Mouse (Mus musculus) left cerebral cortex, postnatal 14 days (tissue): ENCODE results near the gene Pum2. TPM values are rescaled to one million over a fixed set of nuclear protein-coding genes. Genes with fewer than 3 reads are reported as not detected.

ENCODE experiments used
- DNase-seq, 2 experiments: peaks; one replicate each; pipeline ENCODE4 v3.0.0; 2021 to 2022; ENCODE audit warnings: low spot score in 2 of 2, mixed read lengths in 1 of 2
- intact Hi-C: fragments of 180-260 bp; cut with DNase I; formaldehyde crosslinking; loops from one replicate; pipeline ENCODE4 v1.15.1; 2025
- total RNA-seq, 2 experiments: library from RNA; stranded (reverse); gene quantifications; 2 replicates each; pipeline ENCODE4 v1.2.3; 2021

Gene Pum2
- total RNA-seq, 2 experiments from 2014 or later = 155 to 160 TPM

DNA sequence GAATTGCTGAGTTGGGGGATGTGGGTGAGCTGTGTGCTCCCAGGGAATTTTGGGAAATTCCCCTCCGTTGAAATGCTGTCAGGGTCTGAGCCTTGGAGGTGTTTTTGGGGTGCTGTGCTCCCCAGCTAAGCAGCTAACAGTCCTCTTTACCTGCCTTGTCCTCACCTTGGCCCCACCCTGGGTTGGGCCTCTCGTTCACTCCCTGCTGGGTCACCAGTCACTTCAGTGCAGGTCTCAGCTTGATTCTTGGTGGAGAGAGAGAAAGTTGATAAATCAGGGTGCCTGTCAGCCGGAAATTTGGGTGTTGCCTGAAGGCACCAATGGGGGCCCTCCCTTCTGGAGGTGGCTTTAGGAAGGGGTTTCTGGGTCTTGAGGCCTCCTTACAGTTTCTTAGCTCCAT, 108.6 kb downstream of the Pum2 start:
- intact Hi-C loops = no loop called here

DNA sequence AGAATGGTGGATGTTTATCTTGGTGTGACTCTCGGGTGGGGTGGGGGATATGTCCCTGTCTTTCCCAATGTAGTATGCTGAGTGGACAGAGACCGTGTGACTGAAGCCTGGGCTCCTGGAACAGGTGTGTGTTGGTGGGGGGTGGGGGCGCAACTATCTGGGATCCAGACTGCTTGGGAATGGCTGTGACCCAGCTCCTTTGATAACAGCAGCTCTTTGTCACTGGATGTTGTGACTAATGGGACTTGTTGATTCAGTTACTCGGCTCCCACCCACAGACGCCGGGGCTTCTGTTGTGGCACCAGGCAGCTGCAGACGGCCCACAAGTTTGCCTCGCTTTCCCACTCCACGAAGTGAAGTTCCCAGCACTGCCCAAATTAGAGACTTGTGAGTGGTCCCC, 110.3 kb downstream of the Pum2 start:
- intact Hi-C loops = no loop called here
- DNase-seq = peak in 1 of 2 experiments; percentile 43

More for the DNA sequence above, 108.6 kb downstream of the Pum2 start:
- DNase-seq = no peak

DNA sequence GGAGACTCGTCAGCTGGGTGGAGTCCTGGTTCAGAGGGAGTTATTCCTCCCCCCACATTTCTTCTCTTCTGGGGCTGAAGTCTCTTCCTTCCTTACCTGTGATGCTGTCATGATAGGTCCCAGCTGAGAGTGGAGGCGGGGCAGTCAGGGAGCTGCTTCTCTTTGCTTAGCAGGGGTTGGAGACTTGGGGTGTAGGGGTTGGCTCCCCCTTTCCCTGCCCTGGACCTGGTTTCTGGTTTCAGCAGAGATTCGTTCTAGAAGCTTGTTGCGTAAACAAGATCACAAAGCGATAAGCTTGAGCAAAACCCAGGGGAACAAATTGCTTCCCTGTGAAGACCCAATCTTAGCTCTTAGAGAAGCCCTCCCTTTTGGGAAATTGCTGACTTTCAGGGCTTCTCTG, 112.5 kb downstream of the Pum2 start:
- no peak for DNase-seq
- intact Hi-C loops = no loop called here

DNA sequence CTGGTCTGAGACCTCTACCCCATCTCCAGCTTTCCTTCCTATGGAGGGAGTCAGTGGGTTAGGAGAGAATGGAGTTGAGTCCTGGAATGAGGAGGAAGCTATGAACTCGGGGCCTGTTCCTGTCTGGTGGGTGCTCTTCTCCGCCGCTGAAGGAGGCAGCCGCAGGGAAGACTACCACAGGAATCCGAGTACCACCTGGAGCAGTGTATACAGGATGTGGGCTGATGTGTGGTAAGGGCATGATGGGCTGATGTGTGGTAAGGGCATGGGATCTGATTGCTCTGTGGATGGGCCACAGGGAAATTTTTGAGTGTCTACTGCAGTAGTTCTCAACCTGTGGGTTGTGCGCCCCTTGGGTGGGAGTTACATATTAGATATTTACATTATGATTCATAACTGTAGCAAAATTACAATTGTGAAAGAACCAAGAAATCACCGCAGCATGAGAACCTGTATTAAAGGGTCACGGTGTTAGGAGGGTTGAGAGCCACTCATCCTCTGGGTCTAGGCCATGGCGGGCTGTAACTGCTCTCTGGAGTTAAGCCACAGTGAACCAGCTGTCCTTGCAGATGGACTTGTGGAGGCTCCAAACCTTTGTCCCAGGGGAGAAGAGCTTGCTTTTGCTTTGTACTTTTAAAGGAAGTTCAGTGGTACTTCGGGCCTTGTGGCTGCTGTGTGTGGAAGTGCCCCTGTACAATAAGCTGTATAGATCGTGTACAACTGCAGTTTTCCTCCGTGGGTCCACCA, 113.2 kb downstream of the Pum2 start:
- intact Hi-C loops = no loop called here

DNA sequence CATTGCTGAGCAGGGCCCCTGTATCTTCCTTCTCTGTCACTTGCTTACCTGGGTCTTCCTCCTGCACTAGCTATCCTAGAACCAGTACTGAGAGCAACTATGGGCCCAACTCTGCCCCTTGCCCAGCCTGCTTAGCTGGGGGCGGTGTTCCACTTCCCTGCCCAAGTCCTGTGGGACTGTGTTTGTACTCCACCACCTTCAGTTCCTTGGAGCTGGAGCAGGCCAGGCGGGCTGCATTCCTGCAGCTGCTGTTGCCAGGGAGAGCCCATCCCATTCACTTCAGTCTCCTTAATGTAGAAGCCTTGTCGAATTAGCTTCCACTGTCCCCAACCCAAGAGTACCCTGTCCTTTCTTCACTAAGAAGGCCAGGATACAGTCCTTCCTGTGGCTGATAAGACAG, 114.5 kb downstream of the Pum2 start:
- no peak for DNase-seq
- intact Hi-C loops = no loop called here

More for the DNA sequence above, 113.2 kb downstream of the Pum2 start:
- DNase-seq = no peak

DNA sequence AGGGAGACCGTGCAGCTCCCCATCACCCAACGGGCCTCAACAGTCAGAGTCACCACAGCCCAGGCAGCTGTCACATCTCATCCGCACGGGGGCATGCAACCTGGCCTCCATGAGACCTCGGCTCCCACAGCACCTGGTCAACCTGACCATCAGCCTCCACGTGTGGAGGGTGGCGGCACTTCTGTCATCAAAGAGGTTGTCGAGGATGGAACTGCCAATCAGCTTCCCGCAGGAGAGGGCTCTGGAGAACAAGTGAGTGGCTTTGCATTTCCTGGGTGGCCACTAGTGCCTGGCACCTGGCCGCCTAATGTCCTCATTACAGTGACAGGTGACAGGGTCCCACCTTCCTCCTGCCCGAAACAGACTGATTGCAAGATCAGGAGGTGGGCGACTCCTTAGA, 116.7 kb downstream of the Pum2 start:
- intact Hi-C loops = no loop called here
- no peak for DNase-seq

DNA sequence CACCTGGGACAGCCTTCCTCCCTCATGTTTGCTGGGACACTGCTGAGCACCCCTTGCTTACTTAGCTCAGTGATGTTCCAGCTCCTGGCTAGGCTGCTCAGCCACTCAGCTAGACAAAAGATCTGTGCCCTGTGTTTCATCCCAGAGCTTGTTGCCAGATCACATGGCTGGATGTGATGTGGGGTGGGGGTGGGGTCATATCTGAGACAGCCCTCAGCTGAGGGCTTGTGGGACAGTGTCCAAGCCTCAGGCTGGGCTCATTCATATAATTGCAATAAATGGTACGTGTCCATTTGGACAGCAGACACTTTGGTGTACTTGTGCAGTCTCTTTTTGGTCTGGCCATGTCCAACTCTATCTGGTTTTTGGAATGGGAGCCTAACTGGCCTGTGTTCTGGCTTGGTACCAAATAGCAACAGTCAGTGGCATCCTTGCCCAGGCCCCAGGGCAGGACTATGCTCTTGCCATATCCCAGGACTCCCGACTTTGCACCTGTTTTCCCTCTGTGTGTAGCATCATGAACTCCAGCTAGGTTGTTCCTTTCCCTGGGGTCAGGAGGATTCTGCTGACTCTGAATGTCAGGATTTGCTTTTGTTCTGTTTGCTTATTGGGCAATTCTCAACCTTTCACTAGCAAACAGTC, 119.6 kb downstream of the Pum2 start:
- intact Hi-C loops = no loop called here
- no peak for DNase-seq

DNA sequence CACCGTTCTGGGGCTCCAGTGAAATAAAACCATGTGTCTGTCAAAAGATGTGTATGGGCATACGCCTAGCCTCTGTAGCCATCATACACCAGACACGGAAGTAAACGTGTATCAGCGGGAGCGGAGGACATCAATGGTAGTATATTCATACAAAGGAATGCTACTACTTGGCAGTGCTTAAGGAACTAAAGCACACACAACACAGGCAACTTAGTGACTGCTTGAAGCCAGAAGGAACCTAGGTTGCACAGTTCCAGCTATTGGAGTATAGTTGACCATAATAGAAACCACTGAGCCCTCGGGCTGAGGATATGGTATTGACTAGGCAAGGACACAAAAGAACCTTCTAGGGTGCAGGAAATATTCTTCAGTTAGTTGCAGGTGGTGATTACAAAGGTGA, 124.0 kb downstream of the Pum2 start:
- intact Hi-C loops = no loop called here
- DNase-seq = no peak

DNA sequence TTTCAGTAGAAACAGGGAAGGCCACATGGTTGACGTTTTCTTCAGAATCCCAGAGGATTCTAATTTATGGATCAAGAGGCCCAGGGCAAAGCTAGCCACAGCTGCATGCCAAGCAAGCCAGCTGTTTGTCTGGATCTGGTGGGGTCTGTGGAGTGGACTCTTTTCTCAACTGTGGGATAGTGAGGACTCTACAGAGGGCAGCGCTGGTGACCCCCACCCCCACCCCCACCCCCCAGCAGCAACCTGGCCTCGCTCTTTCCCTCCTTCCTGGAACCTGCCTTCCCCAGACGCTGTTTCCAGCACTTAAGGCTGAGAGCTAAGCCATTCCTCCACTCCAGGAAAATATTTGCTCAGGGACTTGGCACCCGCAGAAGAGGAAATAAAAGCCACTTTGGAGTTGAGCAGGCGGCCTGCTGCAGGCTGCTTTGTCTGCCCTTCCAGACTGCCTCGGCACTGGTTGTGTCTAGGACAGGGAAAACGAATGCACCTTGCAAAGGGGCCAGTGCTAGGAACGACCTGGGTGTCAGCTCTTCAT, 124.6 kb downstream of the Pum2 start:
- intact Hi-C loops = no loop called here
- DNase-seq = no peak

Other genes with a start within 250 kb of the Pum2 start
- gene Rhob, start 174.1 kb upstream of the Pum2 start, total RNA-seq = 100 to 1,000 TPM; 287 to 352 TPM
- under 1 TPM in 1 of 2 experiments, not detected in 1; 0.23 TPM for gene Slc7a15, start 75.1 kb upstream of the Pum2 start, total RNA-seq
- 1 to 10 TPM; 2.0 to 2.4 TPM for gene Sdc1, start 97.2 kb downstream of the Pum2 start, total RNA-seq
- 100 to 1,000 TPM; 179 to 188 TPM for gene Laptm4a, start 247.5 kb downstream of the Pum2 start, total RNA-seq